Mouse (Mus musculus) olfactory bulb, adult 2 months (tissue): ENCODE measurements around the gene Aplnr.

Source experiments
- CTCF ChIP-seq: fragments of 200-500 bp; IDR thresholded peaks from 2 replicates; pipeline ENCODE4 v1.5.1; 2012; ENCODE audit warnings: low read depth, mild to moderate bottlenecking, low read length, moderate library complexity; ENCODE audit not compliant: insufficient read depth
- POLR2A ChIP-seq: fragments of 200-500 bp; IDR thresholded peaks from 2 replicates; pipeline ENCODE4 v1.6.1; 2012; ENCODE audit warnings: mild to moderate bottlenecking, low read depth, low read length, moderate library complexity; ENCODE audit not compliant: insufficient read depth

- TF ChIP-seq CTCF = no peak
- TF ChIP-seq POLR2A = no peak
Observed at GRCm38 (mm10) chr2:85136831-85137520, 951 bp downstream of the Aplnr start.
